Mouse (Mus musculus) C2C12 (cell line): ENCODE data around the gene Ccser2. TPM values are rescaled to one million over a fixed set of nuclear protein-coding genes. Genes with fewer than 3 reads are reported as not detected.

ENCODE experiments used
- H3K27me3 ChIP-seq: one replicate; pipeline ENCODE4 v1.6.1; 2011; ENCODE audit not compliant: control insufficient read depth, insufficient read depth, insufficient read length
- H3K36me3 ChIP-seq: one replicate; pipeline ENCODE4 v1.6.1; 2011; ENCODE audit not compliant: control insufficient read depth, insufficient read depth
- H3K4me3 ChIP-seq: one replicate; pipeline ENCODE4 v1.5.1; 2011; ENCODE audit warnings: mild to moderate bottlenecking, control low read depth; ENCODE audit not compliant: poor library complexity, insufficient read depth, severe bottlenecking
- H3K79me2 ChIP-seq: one replicate; pipeline ENCODE4 v1.6.1; 2011; ENCODE audit not compliant: control insufficient read depth, insufficient read depth
- H3K79me3 ChIP-seq: one replicate; pipeline ENCODE4 v1.6.1; 2011; ENCODE audit warnings: low read depth, control low read depth
- H3ac ChIP-seq: one replicate; pipeline ENCODE3; 2011; ENCODE audit warnings: low read depth; ENCODE audit not compliant: control insufficient read depth, insufficient read length
- CEBPB ChIP-seq: IDR thresholded peaks from one replicate; pipeline ENCODE4 v1.6.1; 2011; ENCODE audit warnings: low read depth, mild to moderate bottlenecking, control low read depth, moderate library complexity
- CTCF ChIP-seq: IDR thresholded peaks from one replicate; pipeline ENCODE4 v1.5.1; 2011; ENCODE audit not compliant: control insufficient read depth, insufficient read depth, insufficient read length
- FOSL1 ChIP-seq: IDR thresholded peaks from one replicate; pipeline ENCODE4 v1.8.0; 2011; ENCODE audit warnings: mild to moderate bottlenecking, low read length; ENCODE audit not compliant: poor library complexity, insufficient read depth, severe bottlenecking
- MAX ChIP-seq: IDR thresholded peaks from one replicate; pipeline ENCODE4 v1.6.1; 2011; ENCODE audit warnings: mild to moderate bottlenecking, control low read depth
- MYOD1 ChIP-seq: IDR thresholded peaks from one replicate; pipeline ENCODE4 v1.6.1; 2011; ENCODE audit warnings: low read depth; ENCODE audit not compliant: control insufficient read depth, insufficient read length
- MYOG ChIP-seq: IDR thresholded peaks from one replicate; pipeline ENCODE4 v1.6.1; 2011; ENCODE audit not compliant: control insufficient read depth, insufficient read length; ENCODE audit errors: extremely low read depth
- USF1 ChIP-seq: IDR thresholded peaks from one replicate; pipeline ENCODE4 v1.6.1; 2011; ENCODE audit warnings: low read depth, mild to moderate bottlenecking, control low read depth, moderate library complexity
- polyA plus RNA-seq: library from polyadenylated mRNA; unstranded; fragments of >200 nt; fragmentation: generic; extraction: Trizol; gene quantifications from one replicate; pipeline ENCODE4 v1.2.1, GENCODE M21; 2012; ENCODE audit warnings: missing spikeins

The Ccser2 gene
- polyA plus RNA-seq, 1 experiment, result 7.4 TPM

- no peaks in the 10 kb centered on the region for H3K36me3 ChIP-seq
- no peaks in the 10 kb centered on the region for H3K79me3 ChIP-seq
- TF ChIP-seq CEBPB (no peak), CTCF (peak; percentile 62)
Observed at GRCm38 (mm10) chr14:36862387-36862786, 106.2 kb downstream of the Ccser2 start.

GRCm38 (mm10) chr14:36858932-36859331 lies 109.6 kb downstream of the Ccser2 start:
- no peak overlapping the region for H3K4me3 ChIP-seq
- no peaks in the 10 kb centered on the region for H3K36me3 ChIP-seq
- TF ChIP-seq MYOG, result no peak
- no peak for TF ChIP-seq CEBPB
- TF ChIP-seq CTCF, result no peak
- no peak for TF ChIP-seq USF1
- no peak for TF ChIP-seq MAX
- no peak overlapping the region for H3ac ChIP-seq
- H3K79me2 ChIP-seq, result no peaks in the 10 kb centered on the region
- H3K27me3 ChIP-seq, result peaks cover 3% of the 10 kb centered on the region
- no peaks in the 10 kb centered on the region for H3K79me3 ChIP-seq

More at GRCm38 (mm10) chr14:36862387-36862786, 106.2 kb downstream of the Ccser2 start:
- H3K4me3 ChIP-seq, result no peak overlapping the region
- H3K27me3 ChIP-seq, result no peaks in the 10 kb centered on the region
- H3K79me2 ChIP-seq, result no peaks in the 10 kb centered on the region
- H3ac ChIP-seq, result no peak overlapping the region

GRCm38 (mm10) chr14:36852972-36853371 lies 115.6 kb downstream of the Ccser2 start:
- no peak overlapping the region for H3ac ChIP-seq
- H3K4me3 ChIP-seq, result no peak overlapping the region
- TF ChIP-seq CEBPB (no peak), USF1 (peak; percentile 81)
- H3K79me3 ChIP-seq, result no peaks in the 10 kb centered on the region
- H3K79me2 ChIP-seq, result no peaks in the 10 kb centered on the region
- no peaks in the 10 kb centered on the region for H3K36me3 ChIP-seq
- peaks cover 3% of the 10 kb centered on the region for H3K27me3 ChIP-seq

GRCm38 (mm10) chr14:36848860-36849259 lies 119.7 kb downstream of the Ccser2 start:
- TF ChIP-seq MAX (no peak), CEBPB (no peak), CTCF (no peak), MYOG (no peak), FOSL1 (no peak), USF1 (no peak), MYOD1 (no peak)
- Histone ChIP-seq H3ac (no peak overlapping the region), H3K27me3 (no peaks in the 10 kb centered on the region), H3K79me3 (no peaks in the 10 kb centered on the region), H3K4me3 (no peak overlapping the region), H3K79me2 (no peaks in the 10 kb centered on the region), H3K36me3 (no peaks in the 10 kb centered on the region)

Other genes with a start within 250 kb of the Ccser2 start
- not detected for gene Rgr, start 80.2 kb upstream of the Ccser2 start, polyA plus RNA-seq
- not detected for gene Lrit1, start 86.1 kb upstream of the Ccser2 start, polyA plus RNA-seq
- gene Lrit2, start 99.2 kb upstream of the Ccser2 start, polyA plus RNA-seq, result 0.01 TPM
- 0.16 TPM for gene Cdhr1, start 129.6 kb upstream of the Ccser2 start, polyA plus RNA-seq
- 0.75 TPM for gene 2610528A11Rik, start 145.2 kb upstream of the Ccser2 start, polyA plus RNA-seq
- gene Ghitm, start 166.5 kb upstream of the Ccser2 start, polyA plus RNA-seq, result 152 TPM